Mouse (Mus musculus) liver, adult 2 months (tissue): Measurements from ENCODE around the gene Lyl1.

ENCODE experiments used
- CTCF ChIP-seq: fragments of 200-500 bp; IDR thresholded peaks from 2 replicates; pipeline ENCODE4 v1.5.1; 2011; ENCODE audit warnings: low read depth, low read length, control low read depth
- POLR2A ChIP-seq: fragments of 200-500 bp; IDR thresholded peaks from 2 replicates; pipeline ENCODE4 v1.6.1; 2011; ENCODE audit warnings: low read length, control low read depth; ENCODE audit not compliant: insufficient read depth; ENCODE audit errors: extremely low read depth

DNA sequence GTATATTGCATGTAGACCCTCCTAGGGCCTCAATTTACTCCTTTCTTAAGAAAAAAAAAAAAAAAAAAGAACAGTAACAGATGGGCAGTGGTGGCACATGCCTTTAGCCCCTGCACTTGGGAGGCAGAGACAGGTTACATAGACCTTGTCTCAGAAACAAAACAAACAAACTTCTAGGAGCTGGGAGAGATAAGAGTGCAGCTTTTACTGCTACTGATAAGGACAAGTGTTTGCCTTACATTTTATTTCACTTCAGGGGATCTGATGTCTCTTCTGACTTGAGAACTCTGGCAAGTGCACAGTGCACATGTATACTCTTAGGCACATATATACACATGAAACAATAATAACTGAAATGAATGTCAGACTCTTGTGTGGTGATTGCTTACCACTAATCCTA is 44.1 kb upstream of the Lyl1 start:
- TF ChIP-seq POLR2A, result no peak
- no peak for TF ChIP-seq CTCF
